Mouse (Mus musculus) bone marrow macrophage, adult 2 months (primary cell): Measurements from ENCODE around the gene Dmp1. TPM values are rescaled to one million over a fixed set of nuclear protein-coding genes. Genes with fewer than 3 reads are reported as not detected.

Experiments used
- H3K27ac ChIP-seq: 2 replicates; pipeline ENCODE4 v1.5.1; 2012; ENCODE audit warnings: low read depth, low read length; ENCODE audit not compliant: insufficient read depth
- H3K4me1 ChIP-seq: 2 replicates; pipeline ENCODE4 v1.6.1; 2012; ENCODE audit warnings: low read length; ENCODE audit not compliant: control insufficient read depth, insufficient read depth
- H3K4me3 ChIP-seq: 2 replicates; pipeline ENCODE4 v1.5.1; 2012; ENCODE audit warnings: mild to moderate bottlenecking, low read length, moderate library complexity; ENCODE audit not compliant: insufficient read depth
- CTCF ChIP-seq: IDR thresholded peaks from 2 replicates; pipeline ENCODE4 v1.5.1; 2012; ENCODE audit warnings: low read depth, mild to moderate bottlenecking, low read length, moderate library complexity
- POLR2A ChIP-seq: IDR thresholded peaks from 2 replicates; pipeline ENCODE4 v1.6.1; 2012; ENCODE audit warnings: mild to moderate bottlenecking, low read depth, low read length, borderline replicate concordance
- polyA plus RNA-seq: library from polyadenylated mRNA; stranded (reverse); fragments of >200 nt; gene quantifications from 2 replicates; pipeline ENCODE4 v1.2.4, GENCODE M21; 2012; ENCODE audit not compliant: missing spikeins, insufficient read depth, insufficient read length

Gene Dmp1
- polyA plus RNA-seq, 1 experiment = not detected

- H3K27ac ChIP-seq = no peak overlapping the region
- TF ChIP-seq CTCF (no peak), POLR2A (no peak)
- H3K4me1 ChIP-seq = no peaks in the 10 kb centered on the region
- no peak overlapping the region for H3K4me3 ChIP-seq
These were observed 54.2 kb downstream of the Dmp1 start for GRCm38 (mm10) chr5:104256585-104256984.

- Histone ChIP-seq H3K27ac (no peak overlapping the region), H3K4me3 (no peak overlapping the region), H3K4me1 (no peaks in the 10 kb centered on the region)
- TF ChIP-seq CTCF (no peak), POLR2A (no peak)
These were observed 59.6 kb downstream of the Dmp1 start for GRCm38 (mm10) chr5:104261908-104262461.

GRCm38 (mm10) chr5:104263014-104263776, 60.8 kb downstream of the Dmp1 start:
- Histone ChIP-seq H3K4me3 (no peak overlapping the region), H3K4me1 (no peaks in the 10 kb centered on the region), H3K27ac (no peak overlapping the region)
- TF ChIP-seq CTCF = no peak
- TF ChIP-seq POLR2A = no peak

Other genes starting within 250 kb of the Dmp1 start
- not detected in 2 replicates for gene Hsd17b13, start 225.2 kb upstream of the Dmp1 start, polyA plus RNA-seq
- gene Hsd17b11, start 180.7 kb upstream of the Dmp1 start, polyA plus RNA-seq = 204 and 205 TPM in 2 replicates
- gene Nudt9, start 156.3 kb upstream of the Dmp1 start, polyA plus RNA-seq = 60.6 and 68.3 TPM in 2 replicates
- gene Gm17660, start 125.0 kb upstream of the Dmp1 start, polyA plus RNA-seq = not detected in 2 replicates
- 0.27 TPM in 1 of 2 replicates, not detected in the other for gene Sparcl1, start 88.9 kb upstream of the Dmp1 start, polyA plus RNA-seq
- gene Dspp, start 31.9 kb upstream of the Dmp1 start, polyA plus RNA-seq = not detected in 2 replicates
- gene Ibsp, start 96.6 kb downstream of the Dmp1 start, polyA plus RNA-seq = not detected in 2 replicates
- not detected in 2 replicates for gene Mepe, start 122.7 kb downstream of the Dmp1 start, polyA plus RNA-seq
- gene Spp1, start 232.5 kb downstream of the Dmp1 start, polyA plus RNA-seq = 514 and 522 TPM in 2 replicates